Comparison of ENCODE assay signal across 9 mouse cellular contexts in genomic region chr17:28259890-28260542, GRCm38 (mm10). TPM values are rescaled to one million over a fixed set of nuclear protein-coding genes. Genes with fewer than 3 reads are reported as not detected.
DNase-seq lines count a peak whose midpoint lies in the region; ATAC-seq and TF ChIP-seq lines count a peak whose summit lies in the region.
"Had no signal": no experiment of that assay in that cellular context is flagged by ENCODE, and none has a peak within 500 bp of the region (broad histone marks: within the 10 kb centered on the region; RNA-seq: fewer than 3 reads in every experiment).

No protein-coding gene starts in this region.

- no peak overlapping the region for H3K9ac ChIP-seq in liver, embryonic 13.5 days
- H3K9ac ChIP-seq in forebrain, embryonic 11.5 days (ENCODE audit: low read length) = no peak overlapping the region
- H3K9ac ChIP-seq: limb, embryonic 12.5 days had no signal

- no peak for TF ChIP-seq POLR2A in spleen, adult 2 months (IDR thresholded peaks at IDR 0.05; ENCODE audit: low read depth, low read length)

- DNase-seq in CD4-positive, CD25-positive, alpha-beta regulatory T cell, adult 2 months (ENCODE audit: low read depth, low spot score) = peak; percentile 72
- DNase-seq in spleen, adult 2 months (ENCODE audit: low read depth in 1 of 2, low spot score in 2 of 2) = peak in 1 of 2 experiments; percentile 18
- DNase-seq in spleen, postnatal 36 days (ENCODE audit: low spot score in 2 of 2) = no peak
- DNase-seq in liver, embryonic 13.5 days = peak; percentile 41
- peak; percentile 69 for DNase-seq in thymus, postnatal 4 days
- DNase-seq in forebrain, embryonic 11.5 days (ENCODE audit: low spot score) = no peak
- no peak for DNase-seq in adrenal gland, adult 8-10 months

- H3K27me3 ChIP-seq in spleen, adult 2 months (ENCODE audit: control insufficient read depth, insufficient read depth, low read length) = no peaks in the 10 kb centered on the region
- no peaks in the 10 kb centered on the region for H3K27me3 ChIP-seq in liver, embryonic 13.5 days
- H3K27me3 ChIP-seq in forebrain, embryonic 11.5 days (ENCODE audit: control insufficient read depth, insufficient read depth, low read length) = no peaks in the 10 kb centered on the region
- H3K27me3 ChIP-seq: limb, embryonic 12.5 days had no signal

- no peak overlapping the region for H3K4me2 ChIP-seq in liver, embryonic 13.5 days
- no peak overlapping the region for H3K4me2 ChIP-seq in forebrain, embryonic 11.5 days (ENCODE audit: low read depth, low read length, severe bottlenecking)
- H3K4me2 ChIP-seq: limb, embryonic 12.5 days had no signal

- no peak overlapping the region for H3K27ac ChIP-seq in spleen, adult 2 months (ENCODE audit: insufficient read depth, low read length)
- no peak overlapping the region for H3K27ac ChIP-seq in liver, embryonic 13.5 days
- no peak overlapping the region for H3K27ac ChIP-seq in forebrain, embryonic 11.5 days (ENCODE audit: low read depth, low read length)
- H3K27ac ChIP-seq: limb, embryonic 12.5 days had no signal

- no peak for ATAC-seq in CD4-positive, CD25-positive, alpha-beta regulatory T cell, adult 4 months
- ATAC-seq in liver, embryonic 13.5 days (ENCODE audit: low read depth) = peak; percentile 26
- no peak for ATAC-seq in forebrain, embryonic 11.5 days (replicated peaks; ENCODE audit: low FRiP score)

- H3K9me3 ChIP-seq in liver, embryonic 13.5 days (replicated peaks) = no peaks in the 10 kb centered on the region
- no peaks in the 10 kb centered on the region for H3K9me3 ChIP-seq in forebrain, embryonic 11.5 days (ENCODE audit: control insufficient read depth, low read length)
- H3K9me3 ChIP-seq: limb, embryonic 12.5 days had no signal

- H3K4me3 ChIP-seq in spleen, adult 2 months (ENCODE audit: extremely low read depth, insufficient read depth, insufficient read length) = no peak overlapping the region
- no peak overlapping the region for H3K4me3 ChIP-seq in liver, embryonic 13.5 days (replicated peaks)
- no peak overlapping the region for H3K4me3 ChIP-seq in forebrain, embryonic 11.5 days (ENCODE audit: low read depth, low read length)
- H3K4me3 ChIP-seq: limb, embryonic 12.5 days had no signal

- WGBS in spleen, adult 2 months = 89% methylated on average over 16 of the region's 16 CpGs
- 65% methylated on average over 16 of the region's 16 CpGs for whole genome bisulfite sequencing in liver, embryonic 13.5 days (ENCODE audit: insufficient replicate concordance)
- WGBS in forebrain, embryonic 11.5 days = 78% methylated on average over 16 of the region's 16 CpGs

- TF ChIP-seq CTCF in spleen, adult 2 months (IDR thresholded peaks at IDR 0.05; ENCODE audit: extremely low read depth, insufficient read depth, insufficient read length, insufficient replicate concordance) = peak; percentile 41; the same call in 1 of the 2 replicates

- no peaks in the 10 kb centered on the region for H3K36me3 ChIP-seq in spleen, adult 2 months (ENCODE audit: control insufficient read depth, insufficient read depth, low read length)
- peaks cover 12% of the 10 kb centered on the region; the same call in 1 of the 2 replicates for H3K36me3 ChIP-seq in liver, embryonic 13.5 days
- no peaks in the 10 kb centered on the region for H3K36me3 ChIP-seq in forebrain, embryonic 11.5 days (ENCODE audit: control insufficient read depth, insufficient read depth, low read length)

- H3K4me1 ChIP-seq in spleen, adult 2 months (ENCODE audit: control insufficient read depth, insufficient read depth, insufficient read length) = peaks cover 14% of the 10 kb centered on the region; the same call in 1 of the 2 replicates
- peaks cover 76% of the 10 kb centered on the region for H3K4me1 ChIP-seq in liver, embryonic 13.5 days (replicated peaks)
- H3K4me1 ChIP-seq in forebrain, embryonic 11.5 days (replicated peaks; ENCODE audit: control insufficient read depth, insufficient read depth, low read length) = 0 out of 2 replicates have a peak, but pooled peaks cover 6% of the 10 kb centered on the region

RNA-seq across cellular contexts. Expression of gene Ppard, which starts 27.5 kb away (rescaled TPM):
- 1 to 10 TPM; 2.6 to 4.6 TPM for polyA plus RNA-seq in CD4-positive, CD25-positive, alpha-beta regulatory T cell, adult 4 months (2017; shearing (Covaris generic))
- 23.2 and 28.8 TPM in 2 replicates for polyA plus RNA-seq in spleen, adult 2 months (2012; rRNA removed)
- 1.3 and 1.4 TPM in 2 replicates for polyA plus RNA-seq in liver, embryonic 13.5 days (2015; fragmentation: Nextera tagmentation; extraction: Ambion mirVana)
- polyA plus RNA-seq in forebrain, embryonic 11.5 days (2014; fragmentation: Nextera tagmentation; extraction: Ambion mirVana) = 1.4 and 1.7 TPM in 2 replicates
- 10 to 100 TPM; 38.8 to 50.6 (median 45.4) TPM for total RNA-seq in adrenal gland, adult 8-10 months (2022)

RNA-seq across cellular contexts. Expression of gene Def6, which starts 52.4 kb away (rescaled TPM):
- polyA plus RNA-seq in CD4-positive, CD25-positive, alpha-beta regulatory T cell, adult 4 months (2017; shearing (Covaris generic)) = 10 to 100 TPM; 30.3 to 34.6 TPM
- 69.7 and 79.0 TPM in 2 replicates for polyA plus RNA-seq in spleen, adult 2 months (2012; rRNA removed)
- polyA plus RNA-seq in liver, embryonic 13.5 days (2015; fragmentation: Nextera tagmentation; extraction: Ambion mirVana) = 14.6 and 14.8 TPM in 2 replicates
- 2.2 and 2.5 TPM in 2 replicates for polyA plus RNA-seq in forebrain, embryonic 11.5 days (2014; fragmentation: Nextera tagmentation; extraction: Ambion mirVana)
- total RNA-seq in adrenal gland, adult 8-10 months (2022) = 1 to 10 TPM; 2.6 to 3.4 (median 3.2) TPM

RNA-seq across cellular contexts. Expression of gene Fance, which starts 53.3 kb away (rescaled TPM):
- polyA plus RNA-seq in CD4-positive, CD25-positive, alpha-beta regulatory T cell, adult 4 months (2017; shearing (Covaris generic)) = 1 to 10 TPM; 3.7 to 7.7 TPM
- polyA plus RNA-seq in spleen, adult 2 months (2012; rRNA removed) = 17.2 and 19.3 TPM in 2 replicates
- 11.3 and 13.5 TPM in 2 replicates for polyA plus RNA-seq in liver, embryonic 13.5 days (2015; fragmentation: Nextera tagmentation; extraction: Ambion mirVana)
- polyA plus RNA-seq in forebrain, embryonic 11.5 days (2014; fragmentation: Nextera tagmentation; extraction: Ambion mirVana) = 28.0 and 32.3 TPM in 2 replicates
- total RNA-seq in adrenal gland, adult 8-10 months (2022) = 10 to 100 TPM; 24.9 to 45.2 (median 36.2) TPM

Comparison
In these comparisons a context has a peak if more than half of its experiments do, and no peak if none do; other contexts are left out.
1. DNase-seq: peak in CD4-positive, CD25-positive, alpha-beta regulatory T cell, adult 2 months (single experiment), liver, embryonic 13.5 days (single experiment) and thymus, postnatal 4 days (single experiment); none in spleen, postnatal 36 days (0 of 2), forebrain, embryonic 11.5 days (single experiment) and adrenal gland, adult 8-10 months (single experiment).